Mouse (Mus musculus): ENCODE data around the gene Olfr430. TPM values are rescaled to one million over a fixed set of nuclear protein-coding genes. Genes with fewer than 3 reads are reported as not detected.
"Not testable (repeated sequence)": the region's sequence is repeated elsewhere in the genome, so short reads cannot be mapped to it uniquely, and the experiment has no call there.

Olfr430 gene
- total and polyA plus RNA-seq, 2 experiments from 2014 or later = not detected

GRCm38 (mm10) chr1:174044431-174044830 lies 22.0 kb upstream of the Olfr430 start:
- H3K4me3 ChIP-seq (ENCODE audit: low read depth, low read length) = no peak overlapping the region
- H3K4me1 ChIP-seq (ENCODE audit: control insufficient read depth, insufficient read depth) = no peaks in the 10 kb centered on the region
- no peaks in the 10 kb centered on the region for H3K36me3 ChIP-seq (replicated peaks; ENCODE audit: control insufficient read depth, insufficient read depth, low read length)
- no peak for ATAC-seq (ENCODE audit: insufficient read depth, low read depth)
- TF ChIP-seq EP300 (IDR thresholded peaks at IDR 0.05; ENCODE audit: low read depth) (no peak), CTCF (IDR thresholded peaks at IDR 0.05; ENCODE audit: low read depth) (no peak)
- H3K4me2 ChIP-seq (ENCODE audit: low read depth, low read length) = no peak overlapping the region
- H3K9ac ChIP-seq (replicated peaks; ENCODE audit: low read depth, low read length) = no peak overlapping the region
- H3K27ac ChIP-seq (ENCODE audit: low read depth) = no peak overlapping the region
- DNase-seq (ENCODE audit: low spot score) = no peak
- 59% methylated on average over 2 of the region's 2 CpGs for WGBS
- H3K27me3 ChIP-seq (ENCODE audit: control insufficient read depth, insufficient read depth, low read length) = no peaks in the 10 kb centered on the region
- no peaks in the 10 kb centered on the region for H3K9me3 ChIP-seq (replicated peaks; ENCODE audit: control insufficient read depth, low read length)

GRCm38 (mm10) chr1:174048227-174048626 lies 18.2 kb upstream of the Olfr430 start:
- 75% methylated on average over 6 of the region's 6 CpGs for WGBS
- not testable (repeated sequence) for H3K36me3 ChIP-seq (replicated peaks; ENCODE audit: control insufficient read depth, insufficient read depth, low read length); H3K4me1 ChIP-seq (ENCODE audit: control insufficient read depth, insufficient read depth); H3K4me2 ChIP-seq (ENCODE audit: low read depth, low read length); DNase-seq (ENCODE audit: low spot score); H3K9me3 ChIP-seq (replicated peaks; ENCODE audit: control insufficient read depth, low read length); H3K9ac ChIP-seq (replicated peaks; ENCODE audit: low read depth, low read length); H3K27me3 ChIP-seq (ENCODE audit: control insufficient read depth, insufficient read depth, low read length); H3K27ac ChIP-seq (ENCODE audit: low read depth); ATAC-seq (ENCODE audit: insufficient read depth, low read depth); H3K4me3 ChIP-seq (ENCODE audit: low read depth, low read length)

- no peaks in the 10 kb centered on the region for H3K9me3 ChIP-seq (replicated peaks; ENCODE audit: control insufficient read depth, low read length)
- WGBS = 53% methylated on average over 2 of the region's 2 CpGs
- DNase-seq (ENCODE audit: low spot score) = no peak
- H3K9ac ChIP-seq (replicated peaks; ENCODE audit: low read depth, low read length) = no peak within 1 kb of the TSS
- H3K27me3 ChIP-seq (ENCODE audit: control insufficient read depth, insufficient read depth, low read length) = no peaks in the 10 kb centered on the region
- no peak within 1 kb of the TSS for H3K27ac ChIP-seq (ENCODE audit: low read depth)
- H3K4me3 ChIP-seq (ENCODE audit: low read depth, low read length) = no peak within 1 kb of the TSS
- no peaks in the 10 kb centered on the region for H3K36me3 ChIP-seq (replicated peaks; ENCODE audit: control insufficient read depth, insufficient read depth, low read length)
- TF ChIP-seq CTCF (IDR thresholded peaks at IDR 0.05; ENCODE audit: low read depth) (no peak), EP300 (IDR thresholded peaks at IDR 0.05; ENCODE audit: low read depth) (no peak)
- H3K4me1 ChIP-seq (ENCODE audit: control insufficient read depth, insufficient read depth) = no peaks in the 10 kb centered on the region
- no peak for ATAC-seq (ENCODE audit: insufficient read depth, low read depth)
- H3K4me2 ChIP-seq (ENCODE audit: low read depth, low read length) = no peak within 1 kb of the TSS
Measured at GRCm38 (mm10) chr1:174048893-174049292, 17.5 kb upstream of the Olfr430 start, which contains the start of gene Olfr432. Gene Olfr432 (plus strand): TSS chr1:174049205.

- H3K9ac ChIP-seq (replicated peaks; ENCODE audit: low read depth, low read length); H3K4me3 ChIP-seq (ENCODE audit: low read depth, low read length); H3K4me2 ChIP-seq (ENCODE audit: low read depth, low read length); H3K27ac ChIP-seq (ENCODE audit: low read depth); H3K36me3 ChIP-seq (replicated peaks; ENCODE audit: control insufficient read depth, insufficient read depth, low read length); H3K27me3 ChIP-seq (ENCODE audit: control insufficient read depth, insufficient read depth, low read length); ATAC-seq (ENCODE audit: insufficient read depth, low read depth); H3K4me1 ChIP-seq (ENCODE audit: control insufficient read depth, insufficient read depth); H3K9me3 ChIP-seq (replicated peaks; ENCODE audit: control insufficient read depth, low read length); DNase-seq (ENCODE audit: low spot score): not testable (repeated sequence)
- WGBS = 40% methylated on average over 3 of the region's 4 CpGs
Measured at GRCm38 (mm10) chr1:174049357-174049756, 17.0 kb upstream of the Olfr430 start.

GRCm38 (mm10) chr1:174050532-174050931 lies 15.9 kb upstream of the Olfr430 start:
- WGBS = 76% methylated on average over 4 of the region's 4 CpGs
- no peaks in the 10 kb centered on the region for H3K27me3 ChIP-seq (ENCODE audit: control insufficient read depth, insufficient read depth, low read length)
- ATAC-seq (ENCODE audit: insufficient read depth, low read depth) (no peak), DNase-seq (ENCODE audit: low spot score) (no peak)
- H3K4me1 ChIP-seq (ENCODE audit: control insufficient read depth, insufficient read depth) = no peaks in the 10 kb centered on the region
- H3K9me3 ChIP-seq (replicated peaks; ENCODE audit: control insufficient read depth, low read length) = no peaks in the 10 kb centered on the region
- H3K9ac ChIP-seq (replicated peaks; ENCODE audit: low read depth, low read length) = no peak overlapping the region
- H3K27ac ChIP-seq (ENCODE audit: low read depth) = no peak overlapping the region
- TF ChIP-seq EP300 (IDR thresholded peaks at IDR 0.05; ENCODE audit: low read depth) = no peak
- TF ChIP-seq CTCF (IDR thresholded peaks at IDR 0.05; ENCODE audit: low read depth) = no peak
- no peaks in the 10 kb centered on the region for H3K36me3 ChIP-seq (replicated peaks; ENCODE audit: control insufficient read depth, insufficient read depth, low read length)
- no peak overlapping the region for H3K4me3 ChIP-seq (ENCODE audit: low read depth, low read length)
- H3K4me2 ChIP-seq (ENCODE audit: low read depth, low read length) = no peak overlapping the region

- DNase-seq (ENCODE audit: low spot score) (no peak), ATAC-seq (ENCODE audit: insufficient read depth, low read depth) (no peak)
- WGBS = 75% methylated on average over 4 of the region's 4 CpGs
- H3K9ac ChIP-seq (replicated peaks; ENCODE audit: low read depth, low read length) = no peak overlapping the region
- H3K4me2 ChIP-seq (ENCODE audit: low read depth, low read length) = no peak overlapping the region
- no peaks in the 10 kb centered on the region for H3K4me1 ChIP-seq (ENCODE audit: control insufficient read depth, insufficient read depth)
- TF ChIP-seq EP300 (IDR thresholded peaks at IDR 0.05; ENCODE audit: low read depth) (no peak), CTCF (IDR thresholded peaks at IDR 0.05; ENCODE audit: low read depth) (no peak)
- H3K9me3 ChIP-seq (replicated peaks; ENCODE audit: control insufficient read depth, low read length) = no peaks in the 10 kb centered on the region
- no peak overlapping the region for H3K27ac ChIP-seq (ENCODE audit: low read depth)
- H3K36me3 ChIP-seq (replicated peaks; ENCODE audit: control insufficient read depth, insufficient read depth, low read length) = no peaks in the 10 kb centered on the region
- H3K27me3 ChIP-seq (ENCODE audit: control insufficient read depth, insufficient read depth, low read length) = no peaks in the 10 kb centered on the region
- H3K4me3 ChIP-seq (ENCODE audit: low read depth, low read length) = no peak overlapping the region
Measured at GRCm38 (mm10) chr1:174051515-174051914, 14.9 kb upstream of the Olfr430 start.

All from heart, postnatal 0 days (tissue).